Mouse (Mus musculus) brain, embryonic 18.5 days (tissue): ENCODE measurements around the gene Igbp1.

ENCODE experiments used
- DNase-seq: peaks from one replicate; pipeline ENCODE4 v3.0.0-alpha.2; 2012; ENCODE audit warnings: low read depth, low spot score

Igbp1 gene

GRCm38 (mm10) chrX:100494068-100494978, at the start of gene Igbp1:
TSS of gene Igbp1 (plus strand) at chrX:100494291.
- DNase-seq, result peak; percentile 87

- no peak for DNase-seq
Observed at GRCm38 (mm10) chrX:100468047-100468446, 26.0 kb upstream of the Igbp1 start.

GRCm38 (mm10) chrX:100470126-100470525, 24.0 kb upstream of the Igbp1 start:
- DNase-seq, result no peak

GRCm38 (mm10) chrX:100471491-100471890, 22.6 kb upstream of the Igbp1 start:
- no peak for DNase-seq

- DNase-seq, result no peak
Observed at GRCm38 (mm10) chrX:100475569-100476223, 18.4 kb upstream of the Igbp1 start.

GRCm38 (mm10) chrX:100480317-100480716, 13.8 kb upstream of the Igbp1 start:
- peak; percentile 20 for DNase-seq

- no peak for DNase-seq
Observed at GRCm38 (mm10) chrX:100493500-100494067, 507 bp upstream of the Igbp1 start.

- no peak for DNase-seq
Observed at GRCm38 (mm10) chrX:100504175-100504851, 10.2 kb downstream of the Igbp1 start.

GRCm38 (mm10) chrX:100508164-100508563, 14.1 kb downstream of the Igbp1 start:
- no peak for DNase-seq

- no peak for DNase-seq
Observed at GRCm38 (mm10) chrX:100509921-100510320, 15.8 kb downstream of the Igbp1 start.

GRCm38 (mm10) chrX:100516683-100517082, 22.6 kb downstream of the Igbp1 start:
- no peak for DNase-seq

- DNase-seq, result no peak
Observed at GRCm38 (mm10) chrX:100517626-100518025, 23.5 kb downstream of the Igbp1 start.

GRCm38 (mm10) chrX:100518532-100518931, 24.4 kb downstream of the Igbp1 start:
- no peak for DNase-seq

- no peak for DNase-seq
Observed at GRCm38 (mm10) chrX:100524471-100524870, 30.4 kb downstream of the Igbp1 start, which contains the start of gene Dgat2l6. TSS of gene Dgat2l6 (plus strand) at chrX:100524838.

GRCm38 (mm10) chrX:100556026-100556425, 61.9 kb downstream of the Igbp1 start:
- no peak for DNase-seq

- no peak for DNase-seq
Observed at GRCm38 (mm10) chrX:100565696-100566095, 71.6 kb downstream of the Igbp1 start.
